15 mouse cellular contexts compared by ENCODE assay signal in the genomic region with DNA sequence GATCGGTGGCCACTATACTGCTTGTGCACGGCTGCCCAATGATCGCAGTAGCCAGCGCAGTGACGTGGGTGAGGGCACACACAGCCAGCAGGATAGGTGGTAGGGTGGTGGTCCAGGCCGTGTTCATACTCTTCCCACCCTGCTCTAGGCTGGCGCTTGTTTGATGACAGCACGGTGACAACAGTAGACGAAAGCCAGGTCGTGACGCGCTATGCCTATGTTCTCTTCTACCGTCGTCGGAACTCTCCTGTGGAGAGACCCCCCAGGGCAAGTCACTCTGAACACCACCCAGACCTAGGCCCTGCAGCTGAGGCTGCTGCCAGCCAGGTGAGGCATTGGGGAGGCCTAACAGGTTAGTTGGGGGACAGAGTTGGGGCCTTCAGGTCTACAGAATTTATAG.
"Had no signal": no experiment of that assay in that cellular context is flagged by ENCODE, and none has a peak within 500 bp of the region (broad histone marks: within the 10 kb centered on the region; RNA-seq: fewer than 3 reads in every experiment).

No protein-coding gene starts in this region.

- H3K27ac ChIP-seq: liver, embryonic 14.5 days; midbrain, embryonic 10.5 days; midbrain, embryonic 13.5 days; midbrain, embryonic 15.5 days; neural tube, embryonic 12.5 days had no signal

- DNase-seq: lung, adult 18-20 months; lung, embryonic 14.5 days; lung, postnatal 10 days; lung, postnatal 4 days; right cerebral cortex, postnatal 14 days; right cerebral cortex, postnatal 4 days; spleen, adult 18-20 months; thymus, adult 18-20 months; thymus, postnatal 14 days; thymus, postnatal 36 days had no signal

- H3K9me3 ChIP-seq: midbrain, embryonic 10.5 days; midbrain, embryonic 13.5 days; midbrain, embryonic 15.5 days; neural tube, embryonic 12.5 days had no signal

- H3K4me3 ChIP-seq: midbrain, embryonic 10.5 days; midbrain, embryonic 13.5 days; midbrain, embryonic 15.5 days; neural tube, embryonic 12.5 days had no signal

- H3K4me1 ChIP-seq: midbrain, embryonic 10.5 days; midbrain, embryonic 13.5 days; midbrain, embryonic 15.5 days; neural tube, embryonic 12.5 days had no signal

- H3K4me2 ChIP-seq: lung, embryonic 14.5 days; midbrain, embryonic 13.5 days; midbrain, embryonic 15.5 days; neural tube, embryonic 12.5 days had no signal

- H3K27me3 ChIP-seq: midbrain, embryonic 13.5 days; midbrain, embryonic 15.5 days; neural tube, embryonic 12.5 days had no signal

- H3K9ac ChIP-seq: liver, embryonic 14.5 days; lung, embryonic 14.5 days; midbrain, embryonic 13.5 days; midbrain, embryonic 15.5 days; neural tube, embryonic 12.5 days had no signal

- ATAC-seq: midbrain, embryonic 13.5 days; midbrain, embryonic 15.5 days had no signal
